Mouse (Mus musculus) bone marrow, adult 2 months (tissue): ENCODE measurements around the gene Ryr3.

ENCODE experiments used
- CTCF ChIP-seq: fragments of 200-500 bp; IDR thresholded peaks from 2 replicates; pipeline ENCODE4 v1.5.1; 2011; ENCODE audit warnings: low read length, control low read depth; ENCODE audit not compliant: control insufficient read depth, insufficient read depth
- POLR2A ChIP-seq: fragments of 200-500 bp; IDR thresholded peaks from 2 replicates; pipeline ENCODE4 v1.6.1; 2011; ENCODE audit warnings: low read depth, mild to moderate bottlenecking, control low read depth, low read length, borderline replicate concordance; ENCODE audit not compliant: control insufficient read depth

- TF ChIP-seq POLR2A (no peak), CTCF (no peak)
Observed at GRCm38 (mm10) chr2:113199030-113199679, 17.7 kb downstream of the Ryr3 start.
